Mouse (Mus musculus) adrenal gland, postnatal 14 days (tissue): ENCODE results near the gene Olfml1. TPM values are rescaled to one million over a fixed set of nuclear protein-coding genes. Genes with fewer than 3 reads are reported as not detected.

ENCODE experiments used
- total RNA-seq: library from RNA; stranded (reverse); gene quantifications from 2 replicates; pipeline ENCODE4 v1.2.3, GENCODE M21; 2021

Olfml1 gene
- total RNA-seq, 1 experiment from 2014 or later, result 7.5 TPM

Other genes starting within 250 kb of the Olfml1 start
- gene Syt9, start 196.7 kb upstream of the Olfml1 start, total RNA-seq, result 4.2 and 5.9 TPM in 2 replicates
- gene Ppfibp2, start 27.8 kb downstream of the Olfml1 start, total RNA-seq, result 7.8 and 8.7 TPM in 2 replicates
- not detected in 2 replicates for gene 5330417H12Rik, start 57.7 kb downstream of the Olfml1 start, total RNA-seq
- not detected in 2 replicates for gene Cyb5r2, start 190.6 kb downstream of the Olfml1 start, total RNA-seq
- not detected in 2 replicates for gene Ovch2, start 233.8 kb downstream of the Olfml1 start, total RNA-seq
- gene Olfr467, start 244.8 kb downstream of the Olfml1 start, total RNA-seq, result not detected in 2 replicates